In the genomic region with DNA sequence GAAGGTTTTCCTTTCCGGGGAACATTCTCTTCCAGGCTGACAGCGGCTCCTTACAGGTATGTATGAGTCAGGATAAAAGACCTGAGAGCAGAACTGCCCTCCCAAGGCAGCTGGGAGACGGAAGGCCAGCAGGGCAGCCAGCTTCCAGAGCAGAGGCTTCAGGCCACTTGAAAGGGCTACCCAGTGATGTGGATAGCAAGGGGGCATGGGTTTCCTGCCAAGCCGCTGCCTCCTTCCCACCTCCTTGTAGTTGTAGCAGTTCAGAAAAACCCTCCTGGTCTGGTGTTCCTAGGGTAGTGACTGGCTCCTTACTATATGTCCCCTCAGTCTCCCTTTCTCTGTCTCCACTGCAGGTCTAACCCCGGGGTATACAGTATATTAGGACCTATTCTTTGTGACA, we compare ENCODE assay signal across 29 mouse cellular contexts. TPM values are rescaled to one million over a fixed set of nuclear protein-coding genes. Genes with fewer than 3 reads are reported as not detected.
DNase-seq lines count a peak whose midpoint lies in the region; ATAC-seq and TF ChIP-seq lines count a peak whose summit lies in the region.
"Had no signal": no experiment of that assay in that cellular context is flagged by ENCODE, and none has a peak within 500 bp of the region (broad histone marks: within the 10 kb centered on the region; RNA-seq: fewer than 3 reads in every experiment).

No protein-coding gene starts in this region.

- WGBS in hindbrain, postnatal 0 days: 82% methylated on average over 5 of the region's 5 CpGs
- WGBS in hindbrain, embryonic 11.5 days: 88% methylated on average over 5 of the region's 5 CpGs
- 75% methylated on average over 5 of the region's 5 CpGs for WGBS in limb, embryonic 15.5 days

- no peak for TF ChIP-seq CTCF in gastrocnemius, adult 2 months (IDR thresholded peaks at IDR 0.05)
- no peak for TF ChIP-seq CTCF in hindbrain, postnatal 0 days (IDR thresholded peaks at IDR 0.05; ENCODE audit: low read depth)

- no peaks in the 10 kb centered on the region for H3K4me1 ChIP-seq in hindbrain, postnatal 0 days (ENCODE audit: insufficient read depth, low read length)
- H3K4me1 ChIP-seq in hindbrain, embryonic 11.5 days (replicated peaks; ENCODE audit: control insufficient read depth, insufficient read depth, low read length): no peaks in the 10 kb centered on the region
- no peaks in the 10 kb centered on the region for H3K4me1 ChIP-seq in limb, embryonic 15.5 days
- H3K4me1 ChIP-seq: embryonic facial prominence, embryonic 13.5 days; forebrain, embryonic 10.5 days; intestine, embryonic 15.5 days; midbrain, embryonic 15.5 days; neural tube, embryonic 12.5 days had no signal

- H3K27me3 ChIP-seq in hindbrain, postnatal 0 days (ENCODE audit: insufficient read depth, low read length): no peaks in the 10 kb centered on the region
- H3K27me3 ChIP-seq in hindbrain, embryonic 11.5 days (ENCODE audit: control insufficient read depth, insufficient read depth, low read length): no peaks in the 10 kb centered on the region
- H3K27me3 ChIP-seq in limb, embryonic 15.5 days: no peaks in the 10 kb centered on the region
- H3K27me3 ChIP-seq: embryonic facial prominence, embryonic 13.5 days; intestine, embryonic 15.5 days; midbrain, embryonic 15.5 days; neural tube, embryonic 12.5 days had no signal

- no peaks in the 10 kb centered on the region for H3K9me3 ChIP-seq in hindbrain, postnatal 0 days (ENCODE audit: low read length)
- H3K9me3 ChIP-seq in hindbrain, embryonic 11.5 days (ENCODE audit: control insufficient read depth, low read length): no peaks in the 10 kb centered on the region
- no peaks in the 10 kb centered on the region for H3K9me3 ChIP-seq in limb, embryonic 15.5 days
- H3K9me3 ChIP-seq: embryonic facial prominence, embryonic 13.5 days; forebrain, embryonic 10.5 days; intestine, embryonic 15.5 days; midbrain, embryonic 15.5 days; neural tube, embryonic 12.5 days had no signal

- H3K4me2 ChIP-seq in hindbrain, postnatal 0 days (ENCODE audit: low read depth, low read length): no peak overlapping the region
- H3K4me2 ChIP-seq in hindbrain, embryonic 11.5 days (replicated peaks; ENCODE audit: low read depth, low read length): no peak overlapping the region
- no peak overlapping the region for H3K4me2 ChIP-seq in limb, embryonic 15.5 days
- H3K4me2 ChIP-seq: embryonic facial prominence, embryonic 13.5 days; intestine, embryonic 15.5 days; midbrain, embryonic 15.5 days; neural tube, embryonic 12.5 days had no signal

- H3K9ac ChIP-seq in hindbrain, postnatal 0 days (replicated peaks; ENCODE audit: low read length): no peak overlapping the region
- no peak overlapping the region for H3K9ac ChIP-seq in hindbrain, embryonic 11.5 days (ENCODE audit: low read depth, low read length)
- no peak overlapping the region for H3K9ac ChIP-seq in limb, embryonic 15.5 days
- H3K9ac ChIP-seq: embryonic facial prominence, embryonic 13.5 days; intestine, embryonic 15.5 days; liver, embryonic 14.5 days; midbrain, embryonic 15.5 days; neural tube, embryonic 12.5 days had no signal

- peak; percentile 9 for DNase-seq in gastrocnemius, adult 2 months
- no peak for DNase-seq in gastrocnemius, postnatal 25 days
- DNase-seq in hindbrain, postnatal 0 days (ENCODE audit: low spot score): no peak
- DNase-seq in hindbrain, embryonic 11.5 days (ENCODE audit: low spot score): no peak
- peak; percentile 23 for DNase-seq in NIH3T3 (ENCODE audit: low read depth)
- DNase-seq in cerebellum, adult 9-10 months: no peak
- DNase-seq: adrenal gland, postnatal 14 days; cerebellum, adult 11 months; cerebellum, adult 9-11 months; gastrocnemius, postnatal 36 days; heart, adult 2 months; heart, postnatal 4 days; kidney, adult 2 months; kidney, postnatal 4 days; liver; lung, adult 2 months; lung, postnatal 10 days; right cerebral cortex, adult 18-20 months; spleen, adult 18-20 months; thymus, postnatal 14 days had no signal

- no peak overlapping the region for H3K4me3 ChIP-seq in gastrocnemius, adult 2 months
- H3K4me3 ChIP-seq in hindbrain, postnatal 0 days (ENCODE audit: low read length): no peak overlapping the region
- no peak overlapping the region for H3K4me3 ChIP-seq in hindbrain, embryonic 11.5 days (ENCODE audit: low read depth, low read length)
- H3K4me3 ChIP-seq in limb, embryonic 15.5 days: no peak overlapping the region
- H3K4me3 ChIP-seq: embryonic facial prominence, embryonic 13.5 days; forebrain, embryonic 10.5 days; heart, adult 2 months; intestine, embryonic 15.5 days; midbrain, embryonic 15.5 days; neural tube, embryonic 12.5 days had no signal

- intact Hi-C loops in gastrocnemius, adult 2 months (cut with DNase I): no loop called here

- no peak for ATAC-seq in hindbrain, postnatal 0 days
- no peak for ATAC-seq in hindbrain, embryonic 11.5 days (ENCODE audit: low FRiP score)
- no peak for ATAC-seq in limb, embryonic 15.5 days (ENCODE audit: insufficient number of reproducible peaks, low FRiP score, low TSS enrichment, low read depth)
- ATAC-seq: hindbrain, embryonic 16.5 days; intestine, embryonic 15.5 days; midbrain, embryonic 15.5 days had no signal

- H3K36me3 ChIP-seq in hindbrain, postnatal 0 days (ENCODE audit: insufficient read depth, low read length): peaks cover 40% of the 10 kb centered on the region
- H3K36me3 ChIP-seq in hindbrain, embryonic 11.5 days (ENCODE audit: control insufficient read depth, insufficient read depth, low read length): 0 out of 2 replicates have a peak, but pooled peaks cover 7% of the 10 kb centered on the region
- H3K36me3 ChIP-seq in limb, embryonic 15.5 days: peaks cover 58% of the 10 kb centered on the region

- no peak overlapping the region for H3K27ac ChIP-seq in gastrocnemius, adult 2 months
- H3K27ac ChIP-seq in hindbrain, postnatal 0 days: peak overlapping the region; percentile 36; the same call in 1 of the 2 replicates
- H3K27ac ChIP-seq in hindbrain, embryonic 11.5 days (ENCODE audit: low read depth, low read length): no peak overlapping the region
- peak overlapping the region; percentile 7; the same call in 1 of the 2 replicates for H3K27ac ChIP-seq in limb, embryonic 15.5 days
- H3K27ac ChIP-seq: embryonic facial prominence, embryonic 13.5 days; forebrain, embryonic 10.5 days; heart, adult 2 months; intestine, embryonic 15.5 days; liver, embryonic 14.5 days; macrophage; midbrain, embryonic 15.5 days; neural tube, embryonic 12.5 days had no signal

RNA-seq across cellular contexts. Expression of a gene that starts 21.1 kb away (rescaled TPM):
- 10 to 100 TPM; 12.9 to 13.4 TPM for total RNA-seq in gastrocnemius, adult 2 months (2021)
- 10 to 100 TPM; 13.3 TPM for total RNA-seq in gastrocnemius, postnatal 25 days (2021)
- 13.3 and 18.4 TPM in 2 replicates for total RNA-seq in hindbrain, postnatal 0 days (2014; rRNA removed)
- polyA plus RNA-seq in hindbrain, postnatal 0 days (2015; fragmentation: Nextera tagmentation; extraction: Ambion mirVana): 23.6 and 24.7 TPM in 2 replicates
- polyA plus RNA-seq in hindbrain, embryonic 11.5 days (2014; fragmentation: Nextera tagmentation; extraction: Ambion mirVana): 63.3 and 65.0 TPM in 2 replicates
- 29.2 and 31.4 TPM in 2 replicates for polyA plus RNA-seq in limb, embryonic 15.5 days (2015; fragmentation: Nextera tagmentation; extraction: Ambion mirVana)

RNA-seq across cellular contexts. Expression of a gene that starts 24.5 kb away (rescaled TPM):
- under 1 TPM; 0.20 to 0.28 TPM for total RNA-seq in gastrocnemius, adult 2 months (2021)
- total RNA-seq in gastrocnemius, postnatal 25 days (2021): under 1 TPM; 0.08 to 0.20 TPM
- 0.47 and 0.50 TPM in 2 replicates for total RNA-seq in hindbrain, postnatal 0 days (2014; rRNA removed)
- 0.54 and 0.65 TPM in 2 replicates for polyA plus RNA-seq in hindbrain, postnatal 0 days (2015; fragmentation: Nextera tagmentation; extraction: Ambion mirVana)
- 0.61 and 0.62 TPM in 2 replicates for polyA plus RNA-seq in hindbrain, embryonic 11.5 days (2014; fragmentation: Nextera tagmentation; extraction: Ambion mirVana)
- polyA plus RNA-seq in limb, embryonic 15.5 days (2015; fragmentation: Nextera tagmentation; extraction: Ambion mirVana): 0.42 and 0.60 TPM in 2 replicates

RNA-seq across cellular contexts. Expression of a gene that starts 44.0 kb away (rescaled TPM):
- 100 to 1,000 TPM in 1 of 2 experiments, 10 to 100 TPM in 1; 67.5 to 103 TPM for total RNA-seq in gastrocnemius, adult 2 months (2021)
- 10 to 100 TPM; 38.9 to 56.7 TPM for total RNA-seq in gastrocnemius, postnatal 25 days (2021)
- 123 and 127 TPM in 2 replicates for total RNA-seq in hindbrain, postnatal 0 days (2014; rRNA removed)
- polyA plus RNA-seq in hindbrain, postnatal 0 days (2015; fragmentation: Nextera tagmentation; extraction: Ambion mirVana): 23.0 and 23.6 TPM in 2 replicates
- 11.8 and 12.9 TPM in 2 replicates for polyA plus RNA-seq in hindbrain, embryonic 11.5 days (2014; fragmentation: Nextera tagmentation; extraction: Ambion mirVana)
- polyA plus RNA-seq in limb, embryonic 15.5 days (2015; fragmentation: Nextera tagmentation; extraction: Ambion mirVana): 8.1 and 8.7 TPM in 2 replicates

Comparison
In these comparisons a context has a peak if more than half of its experiments do, and no peak if none do; other contexts are left out.
1. DNase-seq: peak in gastrocnemius, adult 2 months (single experiment) and NIH3T3 (single experiment); none in gastrocnemius, postnatal 25 days (single experiment), hindbrain, postnatal 0 days (single experiment), hindbrain, embryonic 11.5 days (single experiment) and cerebellum, adult 9-10 months (single experiment).
2. H3K27ac ChIP-seq: peak in hindbrain, postnatal 0 days (single experiment) and limb, embryonic 15.5 days (single experiment); none in gastrocnemius, adult 2 months (single experiment) and hindbrain, embryonic 11.5 days (single experiment).